Mouse (Mus musculus): ENCODE results near the gene Morn2. TPM values are rescaled to one million over a fixed set of nuclear protein-coding genes. Genes with fewer than 3 reads are reported as not detected.

The Morn2 gene
- polyA plus RNA-seq (2015; fragmentation: Nextera tagmentation; extraction: Ambion mirVana) = 11.2 and 11.4 TPM in 2 replicates

DNA sequence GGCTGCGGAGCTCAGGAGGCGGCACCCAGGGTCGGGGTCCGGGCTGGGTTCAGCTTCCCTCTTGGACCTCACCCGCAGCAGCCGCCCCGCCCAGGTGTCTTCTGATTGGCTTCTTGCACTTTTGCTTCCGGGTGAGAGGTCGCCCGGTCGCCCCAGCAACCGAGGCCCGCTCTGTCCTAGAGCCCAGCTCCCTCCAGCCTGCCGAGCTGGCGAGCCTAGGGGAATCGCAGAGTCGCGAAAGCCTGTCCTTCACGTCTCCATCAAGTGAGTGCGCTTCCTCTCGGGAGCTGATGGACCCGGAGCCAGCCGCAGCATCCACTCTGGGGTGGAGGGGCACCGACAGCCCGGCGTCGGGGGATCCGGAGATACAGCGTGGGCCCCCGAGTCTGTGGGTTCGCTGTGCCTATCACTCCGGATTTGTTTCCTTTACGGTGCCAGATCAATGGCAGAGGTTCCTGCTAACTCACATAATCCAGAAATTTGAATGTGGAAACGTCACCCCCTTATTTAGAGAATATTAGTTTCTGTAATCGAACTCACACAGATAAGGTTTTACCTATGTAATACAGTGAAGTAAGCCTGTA lies at the start of gene Morn2, which contains the start of gene Dhx57:
TSS of gene Morn2 (plus strand) at position 130 of the 584 bp plus-strand sequence.
TSS of gene Dhx57 (minus strand) at position 403 of the 584 bp plus-strand sequence.
- no peaks in the 10 kb centered on the region for H3K9me3 ChIP-seq (ENCODE audit: low read length)
- TF ChIP-seq EP300 (IDR thresholded peaks at IDR 0.05; ENCODE audit: low read depth) (no peak), CTCF (IDR thresholded peaks at IDR 0.05; ENCODE audit: low read depth) (no peak)
- WGBS (ENCODE audit: insufficient replicate concordance) = under 1% methylated on average over 35 of the region's 35 CpGs
- no peaks in the 10 kb centered on the region for H3K27me3 ChIP-seq (ENCODE audit: insufficient read depth, low read length)
- peak within 1 kb of the TSS; percentile 79 for H3K27ac ChIP-seq (ENCODE audit: low read depth)
- peaks cover 12% of the 10 kb centered on the region for H3K4me1 ChIP-seq (ENCODE audit: insufficient read depth)
- no peaks in the 10 kb centered on the region for H3K36me3 ChIP-seq (replicated peaks; ENCODE audit: insufficient read depth, low read length)
- H3K4me2 ChIP-seq (ENCODE audit: low read depth, low read length) = peak within 1 kb of the TSS; percentile 82
- peak within 1 kb of the TSS; percentile 70 for H3K9ac ChIP-seq (replicated peaks)
- ATAC-seq (peak; percentile 100), DNase-seq (peak; percentile 99)
- H3K4me3 ChIP-seq (ENCODE audit: low read depth, low read length) = peak within 1 kb of the TSS; percentile 71

DNA sequence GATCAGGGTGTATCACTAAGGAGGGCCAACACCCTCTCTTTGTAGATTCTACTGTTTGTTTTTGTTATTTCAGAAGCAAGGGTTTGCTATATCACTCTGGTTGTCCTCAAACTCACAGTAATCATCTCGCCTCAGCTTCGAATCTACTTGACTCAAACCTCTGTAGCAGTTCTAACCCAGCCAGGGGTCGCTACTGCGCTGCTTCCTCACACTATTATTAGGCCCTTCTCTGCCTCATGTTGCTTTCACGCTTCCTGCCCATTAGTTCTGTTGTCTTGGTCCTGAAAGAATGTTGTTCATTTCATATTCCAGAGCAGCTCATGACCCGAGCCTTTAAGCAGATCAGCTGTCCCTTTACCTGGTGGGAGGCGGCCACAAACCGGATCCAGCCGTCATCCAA lies 48.4 kb upstream of the Morn2 start:
- Histone ChIP-seq H3K27ac (ENCODE audit: low read depth) (no peak overlapping the region), H3K9me3 (ENCODE audit: low read length) (no peaks in the 10 kb centered on the region), H3K4me1 (ENCODE audit: insufficient read depth) (0 out of 2 replicates have a peak, but pooled peaks cover 3% of the 10 kb centered on the region), H3K9ac (replicated peaks) (no peak overlapping the region), H3K4me2 (ENCODE audit: low read depth, low read length) (no peak overlapping the region), H3K4me3 (ENCODE audit: low read depth, low read length) (no peak overlapping the region), H3K36me3 (replicated peaks; ENCODE audit: insufficient read depth, low read length) (peaks cover 33% of the 10 kb centered on the region), H3K27me3 (ENCODE audit: insufficient read depth, low read length) (no peaks in the 10 kb centered on the region)
- WGBS (ENCODE audit: insufficient replicate concordance) = 85% methylated on average over 9 of the region's 9 CpGs
- ATAC-seq (no peak), DNase-seq (no peak)
- TF ChIP-seq CTCF (IDR thresholded peaks at IDR 0.05; ENCODE audit: low read depth) = 0 out of 2 replicates have a peak, but pooled peaks have one; percentile 9
- no peak for TF ChIP-seq EP300 (IDR thresholded peaks at IDR 0.05; ENCODE audit: low read depth)

DNA sequence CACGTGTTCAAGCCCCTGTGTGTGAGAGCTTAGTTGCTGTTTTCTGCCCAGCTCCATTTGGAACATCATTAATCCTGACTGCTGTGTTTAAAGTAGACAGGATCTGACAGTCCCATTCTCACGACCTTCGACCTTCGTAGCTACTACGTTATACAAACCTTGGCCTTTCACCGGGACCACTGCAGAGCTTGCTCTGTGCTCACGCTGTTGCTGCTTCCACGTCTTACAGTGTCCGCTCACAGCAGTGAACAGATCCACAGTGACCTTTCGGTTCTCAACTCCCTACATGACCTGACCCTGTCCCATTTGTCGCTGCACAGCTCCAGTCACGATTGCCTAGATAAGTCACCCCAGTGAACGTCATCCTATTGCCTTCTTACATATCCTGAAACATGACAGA lies 46.9 kb upstream of the Morn2 start:
- 0 out of 2 replicates have a peak, but pooled peaks cover 3% of the 10 kb centered on the region for H3K4me1 ChIP-seq (ENCODE audit: insufficient read depth)
- H3K27me3 ChIP-seq (ENCODE audit: insufficient read depth, low read length) = no peaks in the 10 kb centered on the region
- TF ChIP-seq CTCF (IDR thresholded peaks at IDR 0.05; ENCODE audit: low read depth) (no peak), EP300 (IDR thresholded peaks at IDR 0.05; ENCODE audit: low read depth) (no peak)
- H3K36me3 ChIP-seq (replicated peaks; ENCODE audit: insufficient read depth, low read length) = peaks cover 41% of the 10 kb centered on the region
- ATAC-seq = peak; percentile 82
- DNase-seq = no peak
- H3K4me2 ChIP-seq (ENCODE audit: low read depth, low read length) = no peak overlapping the region
- H3K27ac ChIP-seq (ENCODE audit: low read depth) = peak overlapping the region; percentile 3; the same call in 1 of the 2 replicates
- no peaks in the 10 kb centered on the region for H3K9me3 ChIP-seq (ENCODE audit: low read length)
- 65% methylated on average over 13 of the region's 13 CpGs for WGBS (ENCODE audit: insufficient replicate concordance)
- no peak overlapping the region for H3K4me3 ChIP-seq (ENCODE audit: low read depth, low read length)
- H3K9ac ChIP-seq (replicated peaks) = no peak overlapping the region

DNA sequence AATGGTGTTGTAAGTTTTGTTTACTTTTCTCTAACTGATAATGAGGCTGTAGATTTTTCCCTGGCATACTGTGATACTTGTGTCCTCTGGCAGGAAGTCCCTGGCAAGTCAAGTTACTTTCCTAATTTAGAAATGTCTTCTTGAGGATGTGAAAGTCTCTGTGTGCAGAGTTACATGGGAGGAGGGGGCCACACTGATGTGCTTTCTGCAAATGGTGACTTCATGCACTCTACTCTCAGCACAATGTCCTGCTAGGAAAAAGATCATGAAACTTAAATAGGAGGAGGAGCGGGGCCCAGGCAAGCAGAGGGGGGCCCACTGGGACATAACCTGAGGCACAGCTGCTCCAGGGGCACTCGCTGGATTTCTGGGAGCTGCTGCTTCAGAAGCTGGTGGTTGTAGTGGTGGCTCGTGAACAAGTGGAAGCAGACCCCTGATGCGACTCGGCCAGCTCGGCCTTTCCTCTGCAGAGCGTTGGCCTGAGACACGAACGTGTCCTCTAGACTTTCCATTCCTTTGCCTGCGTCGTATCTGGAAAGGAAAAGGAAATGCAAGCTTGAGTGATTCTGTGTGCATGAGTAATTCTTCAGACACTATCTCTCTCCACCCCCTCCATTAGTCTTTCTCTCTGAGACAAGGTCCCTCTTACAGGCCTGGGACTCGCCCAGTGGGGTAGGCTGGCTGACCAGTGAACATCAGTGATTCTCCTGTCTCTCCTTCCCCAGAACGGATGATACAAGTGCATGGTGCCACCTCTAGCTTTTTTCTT lies 37.1 kb upstream of the Morn2 start:
- H3K9ac ChIP-seq (replicated peaks) = no peak overlapping the region
- H3K27me3 ChIP-seq (ENCODE audit: insufficient read depth, low read length) = no peaks in the 10 kb centered on the region
- no peaks in the 10 kb centered on the region for H3K4me1 ChIP-seq (ENCODE audit: insufficient read depth)
- DNase-seq (no peak), ATAC-seq (peak; percentile 71)
- H3K27ac ChIP-seq (ENCODE audit: low read depth) = peak overlapping the region; percentile 82
- TF ChIP-seq CTCF (IDR thresholded peaks at IDR 0.05; ENCODE audit: low read depth) (no peak), EP300 (IDR thresholded peaks at IDR 0.05; ENCODE audit: low read depth) (no peak)
- 64% methylated on average over 13 of the region's 13 CpGs for WGBS (ENCODE audit: insufficient replicate concordance)
- H3K36me3 ChIP-seq (replicated peaks; ENCODE audit: insufficient read depth, low read length) = peaks cover 64% of the 10 kb centered on the region
- H3K4me2 ChIP-seq (ENCODE audit: low read depth, low read length) = 0 out of 2 replicates have a peak overlapping the region, but pooled peaks have one; percentile 42
- no peak overlapping the region for H3K4me3 ChIP-seq (ENCODE audit: low read depth, low read length)
- H3K9me3 ChIP-seq (ENCODE audit: low read length) = no peaks in the 10 kb centered on the region

DNA sequence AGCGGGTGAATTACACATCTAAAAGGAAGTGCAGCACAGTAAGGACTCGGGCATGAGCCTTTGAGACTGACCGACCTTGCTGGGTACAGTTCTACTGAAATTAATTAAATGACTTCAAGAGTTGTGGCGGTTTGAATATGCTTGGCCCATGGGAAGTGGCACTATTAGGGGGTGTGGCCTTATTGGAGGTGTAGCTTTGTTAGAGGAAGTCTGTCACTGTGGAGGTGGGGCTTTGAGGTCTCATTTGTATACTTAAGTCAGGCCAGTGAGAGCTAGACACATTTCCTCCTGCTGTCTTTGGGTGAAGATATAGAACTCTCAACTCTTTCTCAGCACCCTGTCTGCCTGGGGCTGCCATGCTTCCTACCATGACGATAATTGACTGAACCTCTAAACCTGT lies 35.6 kb upstream of the Morn2 start:
- Histone ChIP-seq H3K4me3 (ENCODE audit: low read depth, low read length) (no peak overlapping the region), H3K4me1 (ENCODE audit: insufficient read depth) (no peaks in the 10 kb centered on the region), H3K27ac (ENCODE audit: low read depth) (peak overlapping the region; percentile 11; the same call in 1 of the 2 replicates), H3K4me2 (ENCODE audit: low read depth, low read length) (no peak overlapping the region), H3K9ac (replicated peaks) (no peak overlapping the region), H3K9me3 (ENCODE audit: low read length) (no peaks in the 10 kb centered on the region), H3K27me3 (ENCODE audit: insufficient read depth, low read length) (no peaks in the 10 kb centered on the region), H3K36me3 (replicated peaks; ENCODE audit: insufficient read depth, low read length) (peaks cover 66% of the 10 kb centered on the region)
- DNase-seq (no peak), ATAC-seq (no peak)
- WGBS (ENCODE audit: insufficient replicate concordance) = 89% methylated on average over 5 of the region's 5 CpGs
- TF ChIP-seq CTCF (IDR thresholded peaks at IDR 0.05; ENCODE audit: low read depth) = no peak
- no peak for TF ChIP-seq EP300 (IDR thresholded peaks at IDR 0.05; ENCODE audit: low read depth)

DNA sequence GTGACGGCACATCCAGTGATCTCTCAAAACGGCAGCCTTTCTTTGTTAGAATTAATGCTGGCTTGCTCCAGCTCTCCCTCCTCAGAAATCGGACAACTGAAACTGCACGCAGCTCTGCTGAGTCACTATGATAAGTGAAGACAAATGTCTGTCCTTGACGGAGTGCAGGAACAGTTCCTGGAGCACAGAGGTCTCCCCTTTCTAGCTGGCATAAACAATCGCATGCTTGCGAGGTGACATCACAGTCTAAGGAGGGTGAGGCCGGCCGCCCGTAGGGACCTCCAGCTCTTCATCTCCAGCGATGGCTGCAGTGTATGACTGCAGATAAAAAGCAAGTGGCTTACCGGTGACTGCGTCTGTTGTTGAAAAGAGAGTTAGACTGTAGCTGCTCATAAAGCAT lies 34.8 kb upstream of the Morn2 start:
- no peak overlapping the region for H3K4me2 ChIP-seq (ENCODE audit: low read depth, low read length)
- no peak overlapping the region for H3K9ac ChIP-seq (replicated peaks)
- H3K27me3 ChIP-seq (ENCODE audit: insufficient read depth, low read length) = no peaks in the 10 kb centered on the region
- H3K27ac ChIP-seq (ENCODE audit: low read depth) = 0 out of 2 replicates have a peak overlapping the region, but pooled peaks have one; percentile 11
- ATAC-seq (peak; percentile 54; the same call in 1 of the 2 replicates), DNase-seq (peak; percentile 25)
- no peaks in the 10 kb centered on the region for H3K9me3 ChIP-seq (ENCODE audit: low read length)
- H3K4me3 ChIP-seq (ENCODE audit: low read depth, low read length) = no peak overlapping the region
- peaks cover 63% of the 10 kb centered on the region for H3K36me3 ChIP-seq (replicated peaks; ENCODE audit: insufficient read depth, low read length)
- no peaks in the 10 kb centered on the region for H3K4me1 ChIP-seq (ENCODE audit: insufficient read depth)
- 61% methylated on average over 13 of the region's 13 CpGs for WGBS (ENCODE audit: insufficient replicate concordance)
- peak; percentile 22; the same call in 1 of the 2 replicates for TF ChIP-seq EP300 (IDR thresholded peaks at IDR 0.05; ENCODE audit: low read depth)
- TF ChIP-seq CTCF (IDR thresholded peaks at IDR 0.05; ENCODE audit: low read depth) = no peak
